Comparison of ENCODE assay signal across 22 mouse cellular contexts in genomic region chr12:12227594-12227993, GRCm38 (mm10). TPM values are rescaled to one million over a fixed set of nuclear protein-coding genes. Genes with fewer than 3 reads are reported as not detected.
DNase-seq lines count a peak whose midpoint lies in the region; ATAC-seq and TF ChIP-seq lines count a peak whose summit lies in the region.
"Had no signal": no experiment of that assay in that cellular context is flagged by ENCODE, and none has a peak within 500 bp of the region (broad histone marks: within the 10 kb centered on the region; RNA-seq: fewer than 3 reads in every experiment).

No protein-coding gene starts in this region.

- H3K27ac ChIP-seq in left cerebral cortex, adult 2 months: 0 out of 2 replicates have a peak overlapping the region, but pooled peaks have one; percentile 1
- no peak overlapping the region for H3K27ac ChIP-seq in midbrain, embryonic 11.5 days (ENCODE audit: low read depth, low read length)
- no peak overlapping the region for H3K27ac ChIP-seq in midbrain, postnatal 0 days (ENCODE audit: low read depth, low read length)
- H3K27ac ChIP-seq in liver, embryonic 11.5 days (ENCODE audit: low read depth, low read length): no peak overlapping the region
- H3K27ac ChIP-seq: embryonic facial prominence, embryonic 15.5 days; forebrain, embryonic 10.5 days; gastrocnemius, adult 2 months; hindbrain, embryonic 13.5 days had no signal

- H3K9ac ChIP-seq in midbrain, embryonic 11.5 days (ENCODE audit: low read length): no peak overlapping the region
- no peak overlapping the region for H3K9ac ChIP-seq in midbrain, postnatal 0 days (replicated peaks; ENCODE audit: low read length, poor library complexity, severe bottlenecking)
- H3K9ac ChIP-seq in liver, embryonic 11.5 days (ENCODE audit: low read depth, low read length): no peak overlapping the region
- H3K9ac ChIP-seq: embryonic facial prominence, embryonic 15.5 days; hindbrain, embryonic 13.5 days had no signal

- no peaks in the 10 kb centered on the region for H3K27me3 ChIP-seq in midbrain, embryonic 11.5 days (ENCODE audit: control insufficient read depth, insufficient read depth, low read length)
- no peaks in the 10 kb centered on the region for H3K27me3 ChIP-seq in midbrain, postnatal 0 days (ENCODE audit: insufficient read depth, low read length)
- H3K27me3 ChIP-seq in liver, embryonic 11.5 days (replicated peaks; ENCODE audit: control insufficient read depth, insufficient read depth, low read length): no peaks in the 10 kb centered on the region
- H3K27me3 ChIP-seq: CH12.LX; embryonic facial prominence, embryonic 15.5 days; hindbrain, embryonic 13.5 days; Patski had no signal

- ATAC-seq in midbrain, embryonic 11.5 days (ENCODE audit: low FRiP score): no peak
- ATAC-seq in midbrain, postnatal 0 days (ENCODE audit: low FRiP score): no peak
- ATAC-seq in liver, embryonic 11.5 days (replicated peaks; ENCODE audit: low FRiP score): no peak
- ATAC-seq: activated CD4-positive, CD25-positive, alpha-beta regulatory T cell, adult 4 months; forebrain, embryonic 14.5 days; Patski had no signal

- TF ChIP-seq CTCF in left cerebral cortex, adult 2 months (IDR thresholded peaks at IDR 0.05): no peak
- no peak for TF ChIP-seq CTCF in midbrain, postnatal 0 days (IDR thresholded peaks at IDR 0.05)

- no peaks in the 10 kb centered on the region for H3K4me1 ChIP-seq in midbrain, embryonic 11.5 days (ENCODE audit: control insufficient read depth, insufficient read depth, low read length)
- H3K4me1 ChIP-seq in midbrain, postnatal 0 days (ENCODE audit: insufficient read depth, low read length): no peaks in the 10 kb centered on the region
- H3K4me1 ChIP-seq in liver, embryonic 11.5 days (replicated peaks; ENCODE audit: control insufficient read depth, insufficient read depth, low read length): no peaks in the 10 kb centered on the region
- H3K4me1 ChIP-seq: embryonic facial prominence, embryonic 15.5 days; forebrain, embryonic 10.5 days; hindbrain, embryonic 13.5 days had no signal

- intact Hi-C loops in left cerebral cortex, adult 2 months (cut with DNase I): loop anchor here (10.0 kb wide), 1 partner anchor 53 kb away; no protein-coding TSS in a partner anchor
- intact Hi-C loops in left cerebral cortex, postnatal 10 days (cut with DNase I): no loop called here

- H3K9me3 ChIP-seq in midbrain, embryonic 11.5 days (ENCODE audit: control insufficient read depth, low read length): no peaks in the 10 kb centered on the region
- H3K9me3 ChIP-seq in midbrain, postnatal 0 days (ENCODE audit: low read length): no peaks in the 10 kb centered on the region
- no peaks in the 10 kb centered on the region for H3K9me3 ChIP-seq in liver, embryonic 11.5 days (ENCODE audit: control insufficient read depth, low read length)
- H3K9me3 ChIP-seq: embryonic facial prominence, embryonic 15.5 days; forebrain, embryonic 10.5 days; hindbrain, embryonic 13.5 days had no signal

- 89% methylated on average over 3 of the region's 3 CpGs for WGBS in midbrain, embryonic 11.5 days
- 95% methylated on average over 3 of the region's 3 CpGs for whole genome bisulfite sequencing in midbrain, postnatal 0 days
- 84% methylated on average over 3 of the region's 3 CpGs for WGBS in liver, embryonic 11.5 days

- H3K36me3 ChIP-seq in midbrain, embryonic 11.5 days (ENCODE audit: control insufficient read depth, insufficient read depth, low read length): no peaks in the 10 kb centered on the region
- H3K36me3 ChIP-seq in midbrain, postnatal 0 days (ENCODE audit: insufficient read depth, low read length): no peaks in the 10 kb centered on the region
- H3K36me3 ChIP-seq in liver, embryonic 11.5 days (ENCODE audit: control insufficient read depth, insufficient read depth, low read length): no peaks in the 10 kb centered on the region
- H3K36me3 ChIP-seq: embryonic facial prominence, embryonic 15.5 days; forebrain, embryonic 10.5 days; hindbrain, embryonic 13.5 days had no signal

- DNase-seq in left cerebral cortex, adult 2 months (ENCODE audit: extremely low spot score in 1 of 2, low spot score in 2 of 2): no peak
- no peak for DNase-seq in left cerebral cortex, postnatal 10 days (ENCODE audit: extremely low spot score in 1 of 2, low spot score in 2 of 2)
- peak; percentile 31 for DNase-seq in midbrain, embryonic 11.5 days (ENCODE audit: low spot score, missing footprints)
- DNase-seq in midbrain, postnatal 0 days (ENCODE audit: low spot score): no peak
- DNase-seq in lung, postnatal 25 days (ENCODE audit: low spot score): peak; percentile 56
- no peak for DNase-seq in liver, embryonic 11.5 days (ENCODE audit: low spot score)
- DNase-seq: adrenal gland, postnatal 14 days; cerebellum, adult 11-12 months; cerebellum, postnatal 10 days; embryo, embryonic 11 days; gastrocnemius, adult 2 months; gastrocnemius, postnatal 25 days; heart, postnatal 10 days; heart, postnatal 4 days had no signal

- no peak overlapping the region for H3K4me3 ChIP-seq in left cerebral cortex, adult 2 months
- H3K4me3 ChIP-seq in midbrain, embryonic 11.5 days (ENCODE audit: low read depth, low read length): no peak overlapping the region
- H3K4me3 ChIP-seq in midbrain, postnatal 0 days (ENCODE audit: low read depth, low read length): no peak overlapping the region
- no peak overlapping the region for H3K4me3 ChIP-seq in liver, embryonic 11.5 days (ENCODE audit: low read depth, low read length)
- H3K4me3 ChIP-seq: embryonic facial prominence, embryonic 15.5 days; erythroblast, embryonic 14.5 days; forebrain, embryonic 10.5 days; gastrocnemius, adult 2 months; hindbrain, embryonic 13.5 days had no signal

- H3K4me2 ChIP-seq in midbrain, embryonic 11.5 days: no peak overlapping the region
- H3K4me2 ChIP-seq in midbrain, postnatal 0 days (ENCODE audit: low read depth, low read length, poor library complexity, severe bottlenecking): no peak overlapping the region
- no peak overlapping the region for H3K4me2 ChIP-seq in liver, embryonic 11.5 days
- H3K4me2 ChIP-seq: embryonic facial prominence, embryonic 15.5 days; hindbrain, embryonic 13.5 days had no signal

RNA-seq across cellular contexts. Expression of gene Fam49a, which starts 34.3 kb away (rescaled TPM):
- 100 to 1,000 TPM; 174 to 176 TPM for total RNA-seq in left cerebral cortex, adult 2 months (2021)
- 100 to 1,000 TPM; 330 to 354 TPM for total RNA-seq in left cerebral cortex, postnatal 10 days (2021)
- polyA plus RNA-seq in midbrain, embryonic 11.5 days (2014; fragmentation: Nextera tagmentation; extraction: Ambion mirVana): 14.4 and 18.2 TPM in 2 replicates
- total RNA-seq in midbrain, postnatal 0 days (2014; rRNA removed): 88.2 and 96.7 TPM in 2 replicates
- 58.3 and 60.0 TPM in 2 replicates for polyA plus RNA-seq in midbrain, postnatal 0 days (2015; fragmentation: Nextera tagmentation; extraction: Ambion mirVana)
- polyA plus RNA-seq in liver, embryonic 11.5 days (2014; fragmentation: Nextera tagmentation; extraction: Ambion mirVana): 4.8 and 5.7 TPM in 2 replicates

Comparison
In these comparisons a context has a peak if more than half of its experiments do, and no peak if none do; other contexts are left out.
1. DNase-seq: peak in midbrain, embryonic 11.5 days (single experiment) and lung, postnatal 25 days (single experiment); none in left cerebral cortex, adult 2 months (0 of 2), left cerebral cortex, postnatal 10 days (0 of 2), midbrain, postnatal 0 days (single experiment) and liver, embryonic 11.5 days (single experiment).